Mouse (Mus musculus) adrenal gland, postnatal 4 days (tissue): ENCODE measurements around the gene C1qa. TPM values are rescaled to one million over a fixed set of nuclear protein-coding genes. Genes with fewer than 3 reads are reported as not detected.

ENCODE experiments used
- DNase-seq, 2 experiments: peaks; one replicate each; pipeline ENCODE4 v3.0.0; 2021 to 2022; ENCODE audit warnings: low spot score in 2 of 2, mixed read lengths in 2 of 2
- total RNA-seq, 2 experiments: library from RNA; stranded (reverse); gene quantifications; 2 replicates each; pipeline ENCODE4 v1.2.3; 2021

The C1qa gene
- total RNA-seq, 2 experiments from 2014 or later, result 49.1 to 55.4 TPM

DNA sequence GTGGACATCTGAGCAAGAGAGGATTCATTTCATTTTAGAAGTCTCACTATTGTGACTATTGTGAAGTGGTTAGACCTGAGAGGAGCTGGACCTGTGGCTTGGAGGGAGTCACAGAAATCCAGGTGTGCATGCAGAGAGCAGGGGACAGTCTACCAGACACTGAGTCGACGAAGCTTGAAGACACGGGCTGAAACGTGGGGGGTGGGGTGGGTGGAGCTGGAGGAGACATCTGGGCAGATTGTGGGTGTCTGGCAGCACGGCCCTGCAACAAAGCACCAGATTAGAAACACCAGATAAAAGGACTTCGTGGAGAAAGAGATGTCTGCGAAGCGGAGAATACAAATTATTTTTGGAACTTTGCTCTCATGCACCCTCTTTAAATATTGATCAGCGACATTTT is 35.1 kb downstream of the C1qa start:
- no peak for DNase-seq

DNA sequence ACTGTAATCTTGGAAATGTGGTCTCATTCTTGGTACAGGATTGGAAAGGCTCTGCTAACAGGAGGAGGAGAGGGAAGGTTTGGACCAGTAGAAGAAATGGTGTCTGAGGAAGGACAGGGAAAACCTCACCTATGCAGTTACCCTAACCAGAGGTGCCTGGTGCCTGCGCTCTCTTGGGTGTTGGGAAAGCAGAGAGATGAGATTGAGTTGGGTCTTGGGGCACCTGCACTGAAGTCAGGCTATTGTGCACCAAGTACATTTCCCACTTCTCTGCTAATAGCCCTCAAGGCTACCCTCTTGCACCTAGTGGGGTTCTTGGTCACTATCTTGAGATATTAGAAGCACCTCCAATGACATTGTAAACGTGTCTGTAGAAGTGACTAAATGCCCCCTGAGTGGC is 36.2 kb downstream of the C1qa start:
- DNase-seq, result no peak

DNA sequence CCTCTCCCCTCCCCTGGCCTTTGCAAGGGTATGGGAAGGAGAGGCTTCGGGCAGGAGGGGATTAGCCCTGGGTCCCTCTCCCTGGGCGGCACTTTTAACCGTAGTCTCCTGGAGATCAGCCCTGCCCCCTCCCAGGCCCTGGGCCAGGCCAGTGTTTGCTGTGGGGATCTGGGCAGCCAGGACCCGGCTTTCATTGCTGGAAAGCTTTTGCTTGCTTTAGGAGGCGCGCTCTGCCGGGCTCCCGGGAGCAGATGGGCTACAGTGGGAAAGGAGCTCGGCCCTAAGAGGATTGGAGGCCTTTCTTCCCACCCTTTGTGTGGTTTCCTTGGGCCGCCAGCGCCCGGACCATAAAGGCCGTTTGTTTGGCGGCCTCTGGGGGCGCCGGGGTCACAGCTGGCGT is 36.8 kb downstream of the C1qa start:
- DNase-seq, result no peak

DNA sequence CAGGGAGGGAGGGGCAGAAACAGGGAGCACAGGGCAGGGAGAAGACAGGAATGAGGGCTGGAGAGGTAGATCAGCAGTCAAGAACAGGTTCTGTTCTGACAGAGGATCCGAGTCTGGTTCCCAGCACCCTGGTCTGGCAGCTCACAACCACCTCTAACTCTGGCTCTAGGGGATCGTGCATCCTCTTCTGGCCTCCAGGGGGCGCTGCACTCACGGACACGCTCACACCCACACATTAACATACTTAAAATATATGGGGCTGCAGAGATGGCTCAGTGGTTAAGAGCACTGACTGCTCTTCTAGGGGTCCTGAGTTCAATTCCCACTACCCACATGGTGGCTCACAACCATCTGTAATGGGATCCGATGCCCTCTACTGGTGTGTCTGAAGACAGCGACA is 38.6 kb downstream of the C1qa start:
- DNase-seq, result no peak

DNA sequence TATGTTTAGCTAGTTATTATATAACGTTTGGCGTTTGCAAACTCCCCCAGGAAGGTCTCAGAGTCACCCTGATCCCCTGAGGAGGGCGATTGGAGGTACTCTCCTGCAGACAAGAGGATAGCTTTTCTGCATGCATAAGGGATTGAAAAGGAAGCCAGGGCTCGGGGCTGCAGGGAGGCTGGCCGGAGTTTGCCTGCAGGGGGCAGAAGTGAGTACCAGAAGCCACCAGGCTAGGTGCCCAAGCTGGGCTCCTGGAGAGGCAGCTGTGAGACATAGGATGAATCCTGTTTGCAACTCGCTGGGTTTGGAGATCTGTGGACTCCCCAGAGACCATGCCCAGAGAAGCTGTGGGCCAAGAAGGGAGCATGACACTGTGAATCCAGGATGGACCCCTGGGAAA is 43.5 kb downstream of the C1qa start:
- no peak for DNase-seq

DNA sequence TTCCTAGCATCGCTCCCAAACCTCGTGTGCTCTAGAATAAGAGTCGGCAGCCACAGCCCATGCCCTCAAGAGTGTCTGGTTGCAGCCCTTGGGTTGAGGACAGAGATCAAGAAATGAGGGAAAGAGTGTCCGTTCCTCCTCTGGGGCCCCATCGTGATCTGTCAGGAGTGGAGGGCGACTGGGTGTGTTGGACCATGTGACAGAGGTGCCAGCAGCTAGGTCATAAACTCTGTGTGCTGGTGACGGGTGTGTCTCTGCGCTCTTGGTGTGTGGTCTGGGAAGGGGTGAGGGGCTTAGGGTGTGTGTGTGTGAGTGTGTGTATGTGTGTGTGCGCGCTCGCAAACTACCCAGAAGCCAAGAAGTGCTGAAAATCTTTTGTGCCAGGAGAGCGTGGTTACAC is 45.6 kb downstream of the C1qa start:
- DNase-seq, result no peak

DNA sequence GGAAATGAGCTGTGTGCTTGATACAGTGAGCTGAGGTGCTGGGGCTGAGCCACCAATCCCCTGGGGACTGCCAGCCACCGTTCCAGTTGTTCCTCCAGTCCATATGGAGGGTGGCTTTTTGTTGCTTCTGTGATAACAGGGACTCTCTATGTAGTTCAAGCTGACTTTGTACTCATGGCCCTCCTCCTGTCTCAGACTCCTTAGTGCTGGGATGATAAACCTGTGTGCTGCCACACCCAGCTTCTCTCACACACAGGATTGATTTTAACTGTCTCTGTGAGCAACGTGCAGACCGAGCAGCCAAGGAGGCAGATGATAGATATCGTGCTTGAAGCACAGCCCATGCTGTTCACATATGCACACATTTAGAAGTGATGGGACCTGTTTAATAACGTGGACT is 46.5 kb downstream of the C1qa start:
- DNase-seq, result no peak

DNA sequence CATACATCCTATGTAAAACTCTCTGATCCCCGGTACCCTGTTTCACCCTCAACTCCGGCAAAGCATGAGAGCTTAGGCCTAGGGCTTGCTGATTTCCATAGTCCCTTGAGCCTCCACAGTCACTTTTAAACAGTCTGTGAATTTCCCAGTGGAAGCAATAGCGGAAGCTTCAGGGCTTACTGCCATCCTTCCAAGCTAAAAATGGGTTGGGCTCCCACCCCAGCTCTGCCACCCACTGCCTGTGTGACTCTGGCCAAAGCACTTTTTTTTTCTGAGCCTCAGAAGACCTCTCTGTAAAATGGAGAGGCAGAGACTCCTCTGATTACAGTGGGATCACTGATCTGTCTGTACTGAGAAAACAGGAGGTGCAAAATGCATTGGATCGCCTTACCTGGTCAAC is 50.0 kb downstream of the C1qa start:
- DNase-seq, result no peak

DNA sequence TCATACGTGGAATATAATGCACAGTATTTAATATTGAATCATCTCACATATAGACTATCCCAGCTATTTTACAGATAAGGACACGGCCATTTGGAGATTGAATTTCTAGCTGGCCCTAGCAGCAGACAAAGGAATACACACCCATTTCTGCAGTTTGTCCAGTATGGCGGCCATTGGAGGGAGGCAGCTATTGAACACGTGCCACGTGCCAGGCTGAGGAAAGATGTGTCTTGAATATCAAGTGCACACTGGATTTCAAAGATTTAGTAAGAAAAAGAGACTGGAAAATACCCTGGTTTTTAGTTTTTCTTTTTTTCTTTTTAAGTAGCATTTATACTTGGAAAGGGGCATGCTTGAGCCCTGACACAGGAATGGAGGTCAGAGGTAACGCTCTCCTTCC is 51.4 kb downstream of the C1qa start:
- DNase-seq, result no peak

Other genes with a start within 250 kb of the C1qa start
- 10 to 100 TPM; 16.9 to 21.2 TPM for gene Ephb2, start 62.8 kb downstream of the C1qa start, total RNA-seq
- 10 to 100 TPM; 47.0 to 59.8 TPM for gene C1qb, start 12.6 kb downstream of the C1qa start, total RNA-seq
- gene C1qc, start 5.7 kb downstream of the C1qa start, total RNA-seq, result 10 to 100 TPM; 37.0 to 49.0 TPM
- gene Epha8, start 58.0 kb upstream of the C1qa start, total RNA-seq, result under 1 TPM; 0.59 to 0.62 TPM
- 1 to 10 TPM; 6.6 to 9.9 TPM for gene Zbtb40, start 150.0 kb upstream of the C1qa start, total RNA-seq